Mouse (Mus musculus) layer of hippocampus, adult 9-10 months (tissue): ENCODE results near the gene Zfp426.

Source experiments
- DNase-seq: peaks from one replicate; pipeline ENCODE4 v3.0.0; 2022; ENCODE audit warnings: low spot score

Gene Zfp426

DNA sequence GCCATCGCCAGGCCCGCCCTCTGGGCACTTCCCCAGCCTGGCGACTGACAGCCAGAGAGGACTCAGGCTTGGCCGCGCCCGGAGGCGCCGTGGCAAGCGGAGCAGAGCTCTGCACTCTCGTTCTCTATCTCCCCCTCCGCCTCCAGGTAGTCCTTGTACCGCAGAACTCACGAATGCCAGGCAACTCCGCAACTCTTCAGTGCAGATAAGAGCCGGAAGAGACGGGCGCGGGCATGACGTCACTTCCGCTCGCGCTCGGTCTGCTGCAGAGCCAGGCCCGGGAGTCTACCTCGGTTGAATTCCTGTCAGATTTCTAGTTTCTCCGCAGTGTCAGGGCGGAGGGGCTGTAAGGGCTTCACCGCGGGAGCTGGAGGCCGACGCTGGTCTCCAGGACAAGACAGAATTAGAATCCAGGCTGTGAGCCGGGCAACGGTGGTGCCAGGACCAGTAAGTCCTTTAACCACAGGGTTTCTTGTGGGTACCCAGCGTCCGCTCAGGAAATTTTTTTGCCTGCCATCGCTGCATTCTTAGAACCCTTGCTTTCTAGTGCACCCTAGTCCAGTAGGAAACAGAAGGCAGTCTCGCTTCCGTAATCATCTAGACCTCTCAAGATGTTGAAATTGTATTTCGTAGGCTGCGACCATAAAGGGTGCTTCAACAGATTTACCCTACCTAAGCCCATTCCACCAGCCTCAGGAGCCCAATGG lies at the start of gene Zfp426:
Gene Zfp426, minus strand, starts transcription at position 220 of the 707 bp plus-strand sequence.
- peak; percentile 81 for DNase-seq

DNA sequence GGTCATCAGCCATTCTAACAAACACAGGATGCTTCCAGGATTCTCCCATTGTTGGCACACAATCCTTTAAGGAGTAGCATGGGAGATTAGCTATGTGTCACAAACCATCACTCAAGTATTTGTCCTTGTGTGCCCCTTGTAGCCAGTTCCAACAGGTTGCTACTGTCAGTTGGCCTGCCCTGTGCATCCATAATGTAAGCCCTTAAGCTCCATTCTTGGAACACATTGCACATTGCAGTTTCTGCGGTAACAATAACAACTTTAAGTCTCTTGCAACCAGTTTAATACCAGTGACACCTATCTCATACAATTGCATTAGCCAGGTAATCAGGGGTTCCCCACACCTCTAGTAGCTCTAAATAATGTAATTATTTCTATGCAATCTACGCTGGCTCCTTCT lies 44.1 kb upstream of the Zfp426 start:
- DNase-seq, result no peak

DNA sequence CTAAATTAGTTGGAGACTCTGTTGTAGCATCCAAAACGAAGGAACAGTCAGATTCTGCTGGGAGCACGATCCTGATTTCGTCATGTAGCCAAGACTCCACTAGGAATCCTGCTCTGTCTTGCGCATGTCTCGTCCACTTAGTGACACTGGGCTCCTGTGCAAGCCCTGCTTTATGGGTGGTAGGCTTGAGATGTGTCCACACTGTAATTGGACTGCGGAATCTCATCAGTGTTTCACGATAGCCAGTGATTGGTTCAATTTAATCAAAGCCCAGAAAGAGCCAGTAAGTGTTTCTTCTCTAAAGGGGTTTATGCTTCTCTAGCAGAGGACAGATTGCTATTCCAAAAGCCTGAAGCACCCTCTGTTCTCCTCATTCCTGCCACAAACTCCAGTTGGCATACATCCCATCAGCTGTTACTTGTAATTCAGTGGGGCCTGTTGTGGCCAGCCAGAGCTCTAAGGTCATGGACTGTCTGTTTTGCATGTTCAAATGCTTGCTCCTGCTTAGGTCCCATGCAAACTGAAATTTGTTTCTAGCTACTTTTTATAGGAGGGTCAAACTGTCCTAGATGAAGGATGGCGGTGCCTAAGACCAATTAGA lies 41.9 kb upstream of the Zfp426 start:
- DNase-seq, result peak; percentile 29

DNA sequence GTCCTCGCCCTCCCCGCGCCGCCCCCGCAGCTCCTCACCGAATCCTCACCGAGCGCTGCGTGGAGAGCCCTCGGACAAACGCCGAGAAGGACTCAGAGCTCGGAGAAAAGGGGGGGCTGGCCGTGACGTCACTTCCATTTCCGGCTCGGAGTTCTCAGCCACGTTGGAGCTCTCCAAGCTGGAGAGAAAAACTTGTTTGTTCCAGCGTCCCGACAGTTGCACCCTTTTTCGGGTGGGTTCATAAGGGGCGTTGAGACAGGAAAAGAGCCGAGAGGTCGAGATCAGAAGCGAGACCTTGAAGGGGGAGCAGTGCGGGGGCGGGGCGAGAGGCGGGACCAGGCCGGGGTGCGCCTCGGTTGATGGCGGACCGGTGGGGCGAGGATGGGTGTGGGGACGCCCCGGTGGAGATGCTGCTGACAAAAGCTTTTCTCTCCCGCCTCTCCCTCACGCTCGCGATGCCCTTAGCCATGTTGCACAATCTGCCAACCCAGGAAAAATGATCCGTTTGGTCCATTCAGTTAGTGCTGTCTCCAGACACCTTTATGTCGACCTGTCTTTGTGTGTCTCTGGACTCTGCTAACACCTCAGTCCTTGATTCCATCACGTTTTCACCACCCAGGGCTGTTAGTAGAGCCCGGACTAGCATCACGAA lies 28.9 kb upstream of the Zfp426 start, which contains the start of gene Zfp266:
Gene Zfp266, minus strand, starts transcription at position 112 of the 652 bp plus-strand sequence.
- DNase-seq, result peak; percentile 82

DNA sequence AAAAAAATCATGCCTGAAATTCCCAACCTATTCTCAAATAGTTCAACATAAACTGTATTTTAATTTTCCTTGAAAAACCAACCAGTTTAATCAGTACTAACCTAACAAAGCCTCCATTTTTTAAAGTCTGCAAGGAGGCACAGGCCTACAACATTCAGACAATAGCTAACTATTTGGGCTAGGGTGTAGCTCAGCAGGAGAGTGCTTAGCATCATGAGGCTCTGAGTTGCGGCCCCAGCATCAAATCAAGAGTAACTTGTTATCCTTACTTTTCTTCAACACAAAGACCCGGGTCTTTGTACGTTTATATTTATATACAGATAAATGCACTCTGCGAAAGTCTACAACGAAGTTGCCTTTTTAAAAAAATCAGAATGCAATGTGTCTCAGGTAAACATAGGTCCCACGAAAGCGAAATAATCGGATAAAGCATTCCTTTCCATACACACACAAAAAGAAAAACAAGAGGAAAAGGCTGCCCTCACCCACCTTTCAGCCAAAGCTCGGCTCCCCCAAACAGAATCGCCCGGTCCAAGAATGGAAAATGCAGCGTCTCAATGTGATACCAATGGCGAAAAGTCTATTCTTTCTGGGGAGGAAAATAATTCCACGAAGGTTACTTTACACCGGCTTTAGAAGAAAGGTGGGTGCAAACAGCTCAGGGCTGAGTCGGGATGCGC lies 28.1 kb upstream of the Zfp426 start:
- no peak for DNase-seq

DNA sequence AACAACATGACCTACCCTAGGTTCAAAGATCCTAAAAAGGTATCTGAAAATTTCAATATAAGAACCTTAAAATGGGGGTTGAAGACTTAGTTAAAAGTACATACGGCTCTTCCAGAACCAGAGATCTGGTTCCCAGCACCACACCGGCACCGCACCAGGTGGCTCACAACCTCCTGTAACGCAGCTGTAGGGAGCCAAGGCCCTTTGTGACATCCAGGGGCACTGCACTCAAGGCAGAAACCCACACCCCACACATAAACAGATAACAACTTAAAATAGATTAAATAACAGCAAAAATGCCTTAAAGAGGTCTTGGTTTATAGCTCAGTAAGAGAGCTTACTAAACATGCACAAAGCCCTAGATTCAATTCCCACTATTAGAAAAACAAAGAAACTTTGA lies 27.4 kb upstream of the Zfp426 start:
- DNase-seq, result no peak

DNA sequence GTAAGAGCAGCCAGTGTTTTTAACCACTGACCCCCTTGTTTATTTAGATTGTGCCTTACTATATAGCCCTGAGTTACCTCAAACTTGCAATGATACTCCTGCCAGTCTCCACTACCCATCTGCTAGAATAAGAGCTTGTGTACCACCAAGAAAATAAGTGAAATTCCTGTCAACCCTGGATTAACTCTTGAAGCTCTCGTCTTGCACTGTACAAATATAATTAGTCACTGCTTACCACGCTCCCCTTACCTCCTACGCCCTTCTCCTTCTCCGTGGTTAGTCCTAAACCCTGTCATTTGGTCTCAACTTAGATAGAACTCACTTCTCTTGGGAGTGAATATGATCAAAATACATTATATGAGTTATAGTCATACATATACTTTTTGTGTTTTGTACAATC lies 26.2 kb upstream of the Zfp426 start:
- DNase-seq, result no peak

DNA sequence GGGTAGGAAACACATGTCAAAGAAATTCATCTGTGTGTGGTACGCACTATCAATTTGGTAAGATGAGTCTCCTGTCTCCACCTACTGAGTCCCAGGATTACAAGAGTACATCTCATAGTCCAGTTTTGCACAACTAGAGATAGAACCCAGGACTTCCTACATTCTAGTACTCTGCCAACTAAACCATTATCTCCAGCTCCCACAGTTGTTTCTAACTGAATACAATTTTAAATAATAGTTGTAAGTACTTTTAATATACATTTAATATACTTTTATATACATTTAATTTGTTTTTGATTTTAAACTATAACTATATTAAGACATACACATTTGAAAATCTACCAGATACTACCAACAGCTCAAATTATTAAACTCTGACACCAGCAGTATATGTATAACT lies 25.2 kb upstream of the Zfp426 start:
- DNase-seq, result no peak

DNA sequence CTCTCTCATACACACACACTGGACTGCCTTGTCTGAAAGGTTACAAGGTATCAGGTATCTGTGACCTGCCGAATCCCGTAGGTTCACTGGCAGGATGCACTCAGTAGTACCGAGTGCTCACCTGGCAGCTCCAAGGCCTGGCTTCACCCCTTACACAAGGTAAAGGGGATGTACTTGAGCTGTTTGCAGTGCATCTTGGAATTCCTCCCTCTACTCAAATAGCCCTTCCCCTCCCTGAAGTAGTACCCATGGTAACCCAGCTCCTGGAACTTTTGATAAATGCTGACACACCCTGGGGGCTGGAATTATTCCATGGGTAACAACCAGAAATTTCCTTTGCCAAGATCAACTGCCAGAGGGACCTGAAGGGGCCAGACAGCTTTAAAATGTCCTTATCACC lies 21.5 kb upstream of the Zfp426 start:
- DNase-seq, result no peak

DNA sequence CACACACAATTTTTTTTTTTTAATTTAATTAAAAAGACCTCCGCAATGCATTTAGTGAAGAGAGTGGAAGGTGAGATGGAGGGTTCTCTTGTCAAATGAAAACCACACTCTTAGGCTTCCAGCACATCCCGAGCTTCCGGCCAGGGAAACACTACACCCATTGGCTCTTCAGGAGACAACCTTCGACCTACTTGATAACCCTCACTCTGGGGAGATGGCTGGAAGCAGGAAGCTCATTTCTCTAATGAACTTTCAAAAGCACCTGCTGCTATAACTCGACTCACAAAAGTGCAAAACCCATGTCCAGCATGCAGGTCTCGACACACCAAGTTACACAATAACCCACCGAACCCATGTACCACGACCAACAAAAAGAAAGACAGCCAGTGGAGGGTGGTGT lies 20.2 kb upstream of the Zfp426 start:
- no peak for DNase-seq

DNA sequence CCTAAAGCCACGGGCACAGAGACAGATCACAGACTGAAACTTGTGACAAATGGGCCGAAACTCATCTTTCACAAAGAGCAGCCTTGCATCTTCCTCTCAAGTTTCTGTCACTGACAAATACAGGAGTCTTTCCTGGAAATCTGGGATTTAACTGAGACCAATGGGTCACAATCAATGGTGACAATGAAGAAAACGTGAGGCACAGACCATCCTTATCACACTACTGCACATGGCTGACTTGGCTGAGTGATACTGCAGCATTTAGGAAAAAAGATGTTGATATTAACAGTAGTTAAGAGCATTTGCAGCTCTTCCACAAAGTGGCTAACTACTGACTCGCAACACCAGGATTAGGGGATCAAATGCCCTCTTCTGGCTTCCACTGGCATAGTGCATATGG lies 19.1 kb upstream of the Zfp426 start:
- DNase-seq, result no peak

DNA sequence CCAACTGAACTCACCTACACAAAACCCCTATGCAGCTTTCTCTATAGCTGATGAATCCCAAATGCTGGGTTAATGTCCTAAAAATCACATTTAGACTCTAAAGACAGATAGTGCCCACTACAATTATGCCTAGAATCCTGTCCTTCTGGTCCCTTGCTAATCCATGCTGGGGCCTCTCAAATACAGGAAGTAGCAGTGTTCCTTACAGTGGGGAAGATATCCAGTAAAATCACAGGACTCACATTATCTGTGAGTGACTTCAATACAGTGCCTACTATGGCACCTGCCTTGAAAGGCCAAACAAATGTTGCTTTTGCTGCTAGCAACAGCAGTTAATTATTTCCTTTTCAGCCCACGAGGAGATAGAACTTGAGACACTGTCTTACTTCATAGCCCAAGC lies 17.8 kb upstream of the Zfp426 start:
- no peak for DNase-seq

DNA sequence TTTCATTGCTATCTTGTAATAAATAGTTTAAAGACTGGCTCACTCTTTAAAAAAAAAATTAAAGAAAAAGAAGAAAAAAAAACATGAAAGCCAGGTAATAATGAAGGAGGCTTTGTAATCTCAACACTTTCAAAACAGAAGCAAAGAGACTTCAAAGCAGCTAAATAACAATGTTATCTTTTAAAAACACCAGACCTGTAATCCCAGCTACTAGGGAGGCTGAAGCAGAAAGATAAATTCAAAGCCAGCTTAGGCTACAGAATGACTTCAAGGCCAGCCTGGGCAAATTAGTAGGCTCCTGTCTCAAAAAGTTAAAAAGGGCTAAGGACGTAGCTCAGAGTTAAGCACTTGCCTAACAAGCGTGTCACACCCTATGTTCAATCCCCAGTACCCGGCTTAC lies 17.1 kb upstream of the Zfp426 start:
- DNase-seq, result no peak

DNA sequence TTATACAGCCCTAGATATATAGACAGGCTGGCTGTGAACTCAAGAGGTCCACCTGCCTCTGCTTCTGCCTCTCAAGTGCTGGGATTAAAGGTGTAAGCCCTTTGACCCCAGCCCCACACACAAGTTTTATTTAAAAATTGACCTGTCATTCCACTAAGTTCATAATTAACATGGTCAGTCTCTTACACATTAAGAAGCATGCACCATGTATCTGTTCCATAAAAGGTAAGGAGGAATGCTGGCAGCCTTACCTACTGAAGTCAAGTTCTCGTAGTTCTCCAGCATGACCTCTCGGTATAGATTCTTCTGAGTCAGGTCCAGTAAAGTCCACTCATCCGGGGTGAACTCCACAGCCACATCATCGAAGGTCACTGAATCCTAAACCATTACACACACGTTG lies 12.3 kb upstream of the Zfp426 start:
- DNase-seq, result no peak

DNA sequence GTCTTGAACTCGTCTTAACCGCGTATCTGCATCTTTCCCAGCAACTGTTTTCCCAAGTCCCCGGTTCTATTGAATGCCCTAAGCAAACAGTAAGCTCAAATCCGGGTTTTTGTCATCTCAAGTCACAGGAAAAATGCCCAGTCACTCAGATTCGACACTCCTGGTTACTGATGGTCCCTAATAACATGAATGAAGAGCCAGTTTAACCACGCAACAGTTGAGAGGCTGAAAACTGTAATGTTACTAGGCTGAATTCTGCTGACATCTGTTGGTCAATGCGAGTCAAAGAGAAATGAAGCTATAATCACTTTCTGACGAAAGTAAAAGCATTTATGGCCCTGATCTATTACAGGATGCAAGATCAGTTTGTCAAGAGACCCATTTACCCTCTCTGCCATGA lies 735 bp upstream of the Zfp426 start:
- DNase-seq, result no peak

DNA sequence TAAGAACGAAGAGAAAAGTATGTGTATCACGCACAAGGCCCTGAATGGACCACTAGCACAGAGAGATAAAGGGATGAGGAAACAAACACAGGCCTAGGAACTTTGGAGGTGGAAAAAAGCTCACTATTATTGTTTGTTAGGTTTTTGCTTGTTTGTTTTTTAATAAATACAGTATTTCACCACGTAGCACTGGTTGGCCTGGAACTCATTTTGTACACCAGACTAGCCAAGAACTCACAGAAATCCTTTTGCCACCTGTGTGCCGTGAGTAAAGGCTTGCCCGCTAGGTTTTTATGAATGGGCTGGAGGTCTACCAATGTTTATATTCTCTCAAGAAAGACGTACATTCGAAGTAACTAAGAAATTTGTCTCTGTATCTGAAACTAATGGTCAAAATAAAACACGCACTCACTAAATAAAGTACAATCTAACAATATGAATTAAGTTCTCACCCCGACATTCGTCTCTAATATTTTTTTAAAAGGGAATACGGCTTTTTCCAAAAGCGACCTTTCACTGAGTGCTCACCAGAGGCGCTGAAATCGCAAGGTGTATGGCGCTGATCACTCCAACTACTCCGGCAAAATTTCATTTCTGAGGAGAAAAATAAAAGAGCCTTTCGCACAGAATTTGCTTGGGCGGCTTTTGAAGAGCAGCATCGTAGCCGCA lies 554 bp downstream of the Zfp426 start:
- no peak for DNase-seq

DNA sequence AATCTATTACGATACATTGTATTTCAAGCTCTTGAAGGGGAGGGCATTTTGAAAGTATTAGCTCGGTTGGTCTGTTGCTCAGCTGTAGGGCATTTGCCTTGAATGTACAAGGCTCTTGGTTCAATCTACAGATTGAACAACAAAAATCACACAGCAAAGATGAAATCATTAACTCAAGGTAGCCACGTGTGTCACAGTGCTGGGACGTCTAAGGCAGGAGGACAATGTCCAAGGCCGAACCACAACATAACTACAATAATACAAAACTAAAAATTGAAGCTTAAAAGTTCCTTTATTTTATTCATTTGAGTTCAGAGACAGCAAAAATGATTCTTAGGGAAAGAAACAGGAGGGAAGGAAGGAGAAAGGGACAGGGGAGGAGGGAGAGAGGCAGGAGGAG lies 3.0 kb downstream of the Zfp426 start:
- DNase-seq, result no peak

DNA sequence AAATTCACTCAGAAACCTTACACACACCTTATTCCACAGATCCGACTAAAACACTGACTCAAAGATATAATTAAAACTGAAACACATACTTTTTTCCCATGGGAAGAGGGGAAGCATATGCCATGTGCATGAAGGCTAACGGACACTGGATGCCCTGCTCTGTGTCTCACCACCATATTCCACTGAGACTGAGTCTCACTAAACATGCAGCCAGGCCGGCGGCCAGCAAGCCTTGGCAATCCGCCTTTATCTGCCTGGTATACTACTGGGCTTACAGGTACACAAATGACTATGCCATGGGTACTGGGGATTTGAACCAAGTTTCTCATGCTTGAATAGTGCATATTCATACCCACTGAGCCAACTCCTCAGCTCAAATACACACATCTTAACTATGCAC lies 13.2 kb downstream of the Zfp426 start:
- no peak for DNase-seq

DNA sequence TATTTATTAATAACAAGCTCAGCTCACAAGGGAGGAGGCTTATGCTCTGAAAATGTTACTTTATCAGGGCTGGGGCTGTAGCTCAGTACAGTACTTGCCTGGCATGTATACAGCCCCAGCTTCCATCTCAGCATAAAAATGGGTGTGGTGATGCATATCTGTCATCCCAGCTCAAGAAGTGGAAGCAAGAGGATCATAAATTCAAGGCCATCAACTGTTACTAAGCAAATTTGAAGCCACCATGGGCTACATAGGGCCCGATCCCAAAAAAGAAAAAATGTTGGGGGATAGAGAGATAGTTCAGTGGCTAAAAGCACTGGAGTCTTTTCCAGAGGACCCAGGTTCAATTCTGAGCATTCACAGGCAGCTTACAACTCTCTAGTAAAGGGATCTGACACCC lies 15.9 kb downstream of the Zfp426 start:
- DNase-seq, result no peak

DNA sequence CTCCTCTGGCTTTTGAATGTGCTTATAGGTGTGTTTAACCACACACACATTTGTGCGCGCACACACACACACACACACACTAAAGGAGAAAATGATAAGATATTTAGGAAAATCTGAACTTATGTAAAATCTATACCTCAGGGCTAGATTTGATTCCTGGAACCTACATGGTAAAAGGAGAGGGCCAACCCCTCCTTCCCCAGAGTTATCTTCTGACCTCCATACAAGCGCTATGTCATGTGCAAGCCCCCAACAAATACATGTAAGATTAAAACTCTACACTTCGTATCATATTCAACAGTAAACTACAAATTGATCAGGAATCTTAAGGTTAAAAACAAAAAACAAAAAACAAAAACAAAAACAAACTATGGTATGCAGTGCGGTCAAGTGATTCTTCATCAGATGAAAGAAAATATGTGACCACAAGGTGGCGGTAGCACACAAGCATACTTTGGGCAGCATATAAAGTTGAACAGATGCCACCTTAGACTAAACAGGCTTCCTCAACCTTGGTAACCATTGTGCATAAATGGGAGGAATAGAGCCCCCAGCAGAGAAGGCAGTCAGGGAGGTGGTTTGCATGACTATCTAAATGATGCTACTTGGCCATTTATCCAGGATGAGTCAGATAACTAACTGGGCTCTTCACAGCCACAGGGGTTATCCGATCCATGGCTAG lies 25.6 kb downstream of the Zfp426 start:
- DNase-seq, result peak; percentile 69

DNA sequence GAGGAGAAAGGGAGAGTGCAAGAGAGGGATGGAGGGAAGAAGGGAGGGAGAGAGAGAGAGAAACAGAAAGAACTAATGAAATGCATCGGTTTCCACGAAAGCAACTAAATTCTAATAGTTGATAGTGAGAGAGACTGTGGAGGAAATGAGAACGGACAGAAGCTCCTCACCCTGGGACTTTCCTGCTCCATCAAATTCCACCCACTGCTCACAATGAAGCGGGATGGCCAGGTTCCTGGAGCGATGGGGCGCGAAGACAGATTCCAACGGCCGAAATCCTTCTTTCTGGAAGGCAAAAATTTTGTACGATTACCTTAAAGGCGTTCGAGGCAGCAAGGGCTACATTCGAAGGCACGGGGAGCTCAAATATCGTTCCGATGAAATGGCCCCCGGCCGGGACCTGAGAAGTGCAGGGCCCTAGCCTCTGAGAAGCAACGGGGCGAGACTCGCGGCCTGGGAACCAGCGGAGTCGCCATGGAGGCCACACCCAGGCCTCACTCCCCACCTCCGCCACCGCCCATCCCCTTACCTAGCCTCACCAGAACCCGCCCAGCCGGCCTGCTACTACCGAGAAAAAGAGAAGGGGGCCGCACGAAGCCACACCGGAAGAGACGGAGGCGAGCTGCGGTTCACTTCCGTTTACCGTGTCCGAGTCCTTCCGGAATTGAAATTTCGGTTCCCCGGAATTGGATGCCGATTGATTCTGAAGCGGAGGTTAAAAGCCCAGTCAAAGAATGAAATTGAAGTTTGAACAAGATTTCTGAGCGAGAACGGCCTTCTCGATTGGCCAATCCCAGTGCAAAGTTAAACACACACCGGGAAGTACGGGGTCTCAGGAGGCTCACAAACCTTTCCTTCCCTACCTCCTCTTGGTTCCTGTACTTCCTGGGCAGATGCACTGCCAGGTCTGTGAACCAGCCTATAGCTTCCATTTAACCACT lies 32.9 kb downstream of the Zfp426 start, which contains the start of gene Zfp26:
Gene Zfp26, minus strand, starts transcription at position 786 of the 941 bp plus-strand sequence.
- DNase-seq, result peak; percentile 41
